Mouse (Mus musculus) liver, postnatal 0 days (tissue): Measurements from ENCODE around the gene Cfl2.

ENCODE experiments used
- CTCF ChIP-seq: sonication (generic); IDR thresholded peaks from 2 replicates; pipeline ENCODE4 v1.5.1; 2016; ENCODE audit warnings: antibody characterized with exemption, low read depth
- EP300 ChIP-seq: IDR thresholded peaks from 2 replicates; pipeline ENCODE4 v1.6.1; 2016; ENCODE audit warnings: antibody characterized with exemption, low read depth, mild to moderate bottlenecking

GRCm38 (mm10) chr12:54879630-54880029 lies 17.0 kb upstream of the Cfl2 start:
- peak; percentile 82 for TF ChIP-seq CTCF
- TF ChIP-seq EP300 = no peak
